Mouse (Mus musculus) testis, adult 2 months (tissue): ENCODE measurements at regions not wholly inside any gene's neighbourhood (a gene's known extent, or its start where the extent isn't known, plus 50 kb on each side); places are given as distances from the start of the nearest gene placed in this dataset.

Source experiments
- CTCF ChIP-seq: fragments of 200-500 bp; IDR thresholded peaks from 2 replicates; pipeline ENCODE4 v1.5.1; 2012; ENCODE audit warnings: low read depth, mild to moderate bottlenecking, inconsistent platforms, low read length, moderate library complexity; ENCODE audit not compliant: control insufficient read depth, insufficient read depth, insufficient replicate concordance
- POLR2A ChIP-seq: fragments of 200-500 bp; IDR thresholded peaks from 2 replicates; pipeline ENCODE4 v1.6.1; 2012; ENCODE audit warnings: low read depth, mild to moderate bottlenecking, inconsistent platforms, low read length, moderate library complexity; ENCODE audit not compliant: control insufficient read depth

DNA sequence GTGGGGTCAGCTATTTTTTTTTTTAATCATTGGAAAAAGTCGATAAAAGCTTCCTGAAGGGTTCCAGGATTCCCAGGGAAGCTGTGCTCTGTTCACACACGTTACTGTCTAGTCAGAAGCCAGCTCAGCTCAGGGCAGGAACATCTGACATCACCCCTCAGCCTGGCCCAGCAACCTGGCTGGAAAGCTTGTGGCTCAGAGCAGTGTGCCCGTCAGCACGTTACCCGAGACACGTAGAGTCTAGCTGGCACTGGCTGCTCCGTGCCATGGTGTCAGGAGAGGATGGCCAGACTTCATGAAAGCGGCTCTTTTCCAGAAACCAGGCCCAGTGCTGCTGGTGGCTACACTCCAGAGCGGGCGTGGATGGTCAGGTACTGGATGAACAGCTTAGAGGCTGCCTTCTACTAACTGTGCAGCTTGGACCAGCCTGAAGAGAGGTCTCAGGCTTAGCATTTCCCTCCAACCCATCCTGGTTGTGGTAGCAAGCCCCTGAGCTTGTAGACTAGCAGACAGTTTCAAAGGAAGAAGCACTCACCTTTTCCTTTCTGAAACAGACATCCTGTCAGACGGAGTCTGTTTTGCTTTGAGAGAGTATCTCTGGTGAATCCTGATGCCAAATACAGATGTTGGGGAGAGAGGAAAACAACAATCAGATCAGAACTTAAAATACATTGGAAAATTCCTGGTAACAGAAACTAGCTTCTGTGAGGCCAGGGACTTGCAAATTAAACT, 331.1 kb upstream of the Id2 start:
- TF ChIP-seq CTCF (no peak), POLR2A (no peak)
